Mouse (Mus musculus): ENCODE data around the gene Ttc23l. TPM values are rescaled to one million over a fixed set of nuclear protein-coding genes. Genes with fewer than 3 reads are reported as not detected.

The Ttc23l gene
- not detected in 2 replicates for total RNA-seq (2012; rRNA removed)
- not detected for polyA plus RNA-seq (2012; ENCODE audit: insufficient read depth in 1 of 2, insufficient read length in 2 of 2, low read depth in 1 of 2, low replicate concordance in 2 of 2, missing spikeins in 1 of 2)

GRCm38 (mm10) chr15:10558465-10558864 lies at the start of gene Ttc23l:
TSS of gene Ttc23l (minus strand) at chr15:10558668.
- Histone ChIP-seq H3K9me3 (replicated peaks; ENCODE audit: insufficient read depth, low read length) (no peaks in the 10 kb centered on the region), H3K27ac (ENCODE audit: control insufficient read depth, low read depth, low read length) (no peak within 1 kb of the TSS), H3K36me3 (ENCODE audit: control insufficient read depth in 1 of 2, insufficient read depth in 2 of 2, low read length in 2 of 2) (no peaks in the 10 kb centered on the region), H3K27me3 (ENCODE audit: control insufficient read depth in 1 of 2, insufficient read depth in 2 of 2, low read length in 2 of 2) (no peaks in the 10 kb centered on the region), H3K9ac (ENCODE audit: control insufficient read depth, low read depth, low read length, poor library complexity, severe bottlenecking) (no peak within 1 kb of the TSS), H3K4me3 (ENCODE audit: control insufficient read depth in 1 of 2, insufficient read depth in 1 of 2, low read depth in 2 of 2, low read length in 2 of 2) (no peak within 1 kb of the TSS), H3K4me1 (ENCODE audit: control insufficient read depth in 1 of 2, insufficient read depth in 2 of 2, low read length in 2 of 2) (no peaks in the 10 kb centered on the region), H3K79me2 (ENCODE audit: control insufficient read depth, insufficient read depth, low read length, poor library complexity) (no peaks in the 10 kb centered on the region)
- DNase-seq (ENCODE audit: low read depth, low spot score): no peak
- TF ChIP-seq GABPA (IDR thresholded peaks at IDR 0.05; ENCODE audit: low read depth, low read length) (no peak), MEF2A (IDR thresholded peaks at IDR 0.05; ENCODE audit: extremely low read depth, insufficient replicate concordance, low read depth, low read length, poor library complexity, severe bottlenecking) (no peak), MAX (IDR thresholded peaks at IDR 0.05; ENCODE audit: low read length) (no peak), ZKSCAN1 (IDR thresholded peaks at IDR 0.05; ENCODE audit: low read depth, low read length) (no peak), TAL1 (IDR thresholded peaks at IDR 0.05; ENCODE audit: low read length) (no peak), SMC3 (IDR thresholded peaks at IDR 0.05; ENCODE audit: low read depth, low read length) (no peak), MYB (IDR thresholded peaks at IDR 0.05; ENCODE audit: low read depth, low read length) (no peak), CHD1 (IDR thresholded peaks at IDR 0.05; ENCODE audit: low read depth, low read length) (no peak), ETS1 (IDR thresholded peaks at IDR 0.05; ENCODE audit: low read depth, low read length) (no peak), MXI1 (IDR thresholded peaks at IDR 0.05; ENCODE audit: low read depth, low read length) (no peak), ELF1 (IDR thresholded peaks at IDR 0.05; ENCODE audit: low read depth, low read length) (no peak), NRF1 (IDR thresholded peaks at IDR 0.05; ENCODE audit: insufficient read depth, low read depth, low read length, poor library complexity, severe bottlenecking) (no peak)

- Histone ChIP-seq H3K9me3 (replicated peaks; ENCODE audit: insufficient read depth, low read length) (no peaks in the 10 kb centered on the region), H3K4me3 (ENCODE audit: control insufficient read depth in 1 of 2, insufficient read depth in 1 of 2, low read depth in 2 of 2, low read length in 2 of 2) (no peak overlapping the region), H3K4me1 (ENCODE audit: control insufficient read depth in 1 of 2, insufficient read depth in 2 of 2, low read length in 2 of 2) (peaks cover 0 to 9% of the 10 kb centered on the region in 2 experiments; a peak in 2 of 4 replicates), H3K36me3 (ENCODE audit: control insufficient read depth in 1 of 2, insufficient read depth in 2 of 2, low read length in 2 of 2) (peaks cover 0 to 5% of the 10 kb centered on the region in 2 experiments; a peak in 2 of 4 replicates), H3K79me2 (ENCODE audit: control insufficient read depth, insufficient read depth, low read length, poor library complexity) (no peaks in the 10 kb centered on the region), H3K27me3 (ENCODE audit: control insufficient read depth in 1 of 2, insufficient read depth in 2 of 2, low read length in 2 of 2) (no peaks in the 10 kb centered on the region), H3K9ac (ENCODE audit: control insufficient read depth, low read depth, low read length, poor library complexity, severe bottlenecking) (no peak overlapping the region), H3K27ac (ENCODE audit: control insufficient read depth, low read depth, low read length) (no peak overlapping the region)
- DNase-seq (ENCODE audit: low read depth, low spot score): peak; percentile 94
- TF ChIP-seq EP300 (IDR thresholded peaks at IDR 0.05; ENCODE audit: low read depth in 1 of 2, low read length in 2 of 2) (peak; percentile 5 to 77; a peak in 1 of 4 replicates), MYC (IDR thresholded peaks at IDR 0.05; ENCODE audit: low read depth, low read length) (peak; percentile 57; the same call in 1 of the 2 replicates), ZKSCAN1 (IDR thresholded peaks at IDR 0.05; ENCODE audit: low read depth, low read length) (no peak), ETS1 (IDR thresholded peaks at IDR 0.05; ENCODE audit: low read depth, low read length) (peak; percentile 49; the same call in 1 of the 2 replicates), SIN3A (IDR thresholded peaks at IDR 0.05; ENCODE audit: low read length) (peak; percentile 84), MXI1 (IDR thresholded peaks at IDR 0.05; ENCODE audit: low read depth, low read length) (peak; percentile 82), GABPA (IDR thresholded peaks at IDR 0.05; ENCODE audit: low read depth, low read length) (no peak), GATA1 (IDR thresholded peaks at IDR 0.05; ENCODE audit: low read depth, low read length) (peak; percentile 82), UBTF (IDR thresholded peaks at IDR 0.05; ENCODE audit: borderline replicate concordance, insufficient read depth, low read depth, low read length) (no peak), JUND (IDR thresholded peaks at IDR 0.05; ENCODE audit: low read depth, low read length) (peak; percentile 77; the same call in 1 of the 2 replicates)
These were observed 40.9 kb upstream of the Ttc23l start for GRCm38 (mm10) chr15:10599413-10599812.

Measured in MEL (cell line).